Mouse (Mus musculus) CH12.LX (cell line): ENCODE measurements around the gene Crip2.

Experiments used
- CTCF ChIP-seq, 2 experiments: IDR thresholded peaks in 1 of 2; conservative IDR thresholded peaks in 1 of 2; 2 replicates each; pipeline ENCODE4 v1.5.1; 2011 to 2012; ENCODE audit warnings: low read depth in 2 of 2, low read length in 2 of 2, improper control_type of control experiment in 1 of 2, inconsistent platforms in 1 of 2, mild to moderate bottlenecking in 1 of 2, moderate library complexity in 1 of 2
- E2F4 ChIP-seq: IDR thresholded peaks from 2 replicates; pipeline ENCODE4 v1.6.1; 2011; ENCODE audit warnings: low read depth, low read length, improper control_type of control experiment; ENCODE audit not compliant: insufficient replicate concordance
- ETS1 ChIP-seq: conservative IDR thresholded peaks from 2 replicates; pipeline ENCODE4 v1.6.1; 2012; ENCODE audit warnings: low read depth, mild to moderate bottlenecking, inconsistent platforms, low read length, improper control_type of control experiment, moderate library complexity
- POLR2A ChIP-seq: IDR thresholded peaks from 2 replicates; pipeline ENCODE4 v1.6.1; 2011; ENCODE audit warnings: low read depth, mild to moderate bottlenecking, improper control_type of control experiment, low read length
- RAD21 ChIP-seq: IDR thresholded peaks from 2 replicates; pipeline ENCODE4 v1.6.1; 2011; ENCODE audit warnings: low read depth, mild to moderate bottlenecking, low read length, improper control_type of control experiment, moderate library complexity
- USF2 ChIP-seq: conservative IDR thresholded peaks from 2 replicates; pipeline ENCODE4 v1.6.1; 2011; ENCODE audit warnings: low read depth, low read length, improper control_type of control experiment
- ZKSCAN1 ChIP-seq: IDR thresholded peaks from 2 replicates; pipeline ENCODE4 v1.6.1; 2012; ENCODE audit warnings: low read depth, inconsistent platforms, low read length, improper control_type of control experiment, borderline replicate concordance
- ZMIZ1 ChIP-seq: IDR thresholded peaks from 2 replicates; pipeline ENCODE4 v1.6.1; 2012; ENCODE audit warnings: low read depth, mild to moderate bottlenecking, inconsistent platforms, low read length, improper control_type of control experiment

DNA sequence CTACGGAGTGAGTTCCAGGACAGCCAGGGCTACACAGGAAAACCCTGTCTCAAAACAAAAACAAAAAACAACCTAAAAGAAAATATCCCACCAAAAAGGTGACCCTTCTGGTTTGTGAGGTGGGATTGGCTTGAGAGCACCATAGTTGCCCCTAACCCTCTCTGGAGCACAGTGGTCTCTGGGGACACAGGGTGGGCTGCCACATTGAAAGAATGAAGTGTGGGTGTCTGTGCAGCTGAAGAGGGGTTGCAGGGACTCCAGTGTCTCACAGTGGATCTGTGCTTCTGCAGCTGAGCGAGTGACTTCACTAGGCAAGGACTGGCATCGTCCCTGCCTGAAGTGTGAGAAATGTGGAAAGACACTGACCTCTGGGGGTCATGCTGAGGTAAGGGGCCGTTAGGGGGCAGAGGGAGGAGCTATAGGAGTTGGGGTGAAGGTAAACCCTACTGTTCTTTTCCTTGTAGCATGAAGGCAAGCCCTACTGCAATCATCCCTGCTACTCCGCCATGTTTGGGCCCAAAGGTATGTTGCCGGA, 13.0 kb downstream of the Crip2 start:
- no peak for TF ChIP-seq ETS1
- no peak for TF ChIP-seq E2F4
- no peak for TF ChIP-seq POLR2A
- TF ChIP-seq CTCF (conservative IDR thresholded peaks at IDR 0.05 in 1 of 2, IDR thresholded peaks at IDR 0.05 in 1 of 2; ENCODE audit: low read depth in 2 of 2, low read length in 2 of 2) = no peak
- TF ChIP-seq USF2 = no peak
- no peak for TF ChIP-seq ZMIZ1
- TF ChIP-seq RAD21 = no peak
- no peak for TF ChIP-seq ZKSCAN1
